8 mouse cellular contexts compared by ENCODE assay signal in the genomic region with DNA sequence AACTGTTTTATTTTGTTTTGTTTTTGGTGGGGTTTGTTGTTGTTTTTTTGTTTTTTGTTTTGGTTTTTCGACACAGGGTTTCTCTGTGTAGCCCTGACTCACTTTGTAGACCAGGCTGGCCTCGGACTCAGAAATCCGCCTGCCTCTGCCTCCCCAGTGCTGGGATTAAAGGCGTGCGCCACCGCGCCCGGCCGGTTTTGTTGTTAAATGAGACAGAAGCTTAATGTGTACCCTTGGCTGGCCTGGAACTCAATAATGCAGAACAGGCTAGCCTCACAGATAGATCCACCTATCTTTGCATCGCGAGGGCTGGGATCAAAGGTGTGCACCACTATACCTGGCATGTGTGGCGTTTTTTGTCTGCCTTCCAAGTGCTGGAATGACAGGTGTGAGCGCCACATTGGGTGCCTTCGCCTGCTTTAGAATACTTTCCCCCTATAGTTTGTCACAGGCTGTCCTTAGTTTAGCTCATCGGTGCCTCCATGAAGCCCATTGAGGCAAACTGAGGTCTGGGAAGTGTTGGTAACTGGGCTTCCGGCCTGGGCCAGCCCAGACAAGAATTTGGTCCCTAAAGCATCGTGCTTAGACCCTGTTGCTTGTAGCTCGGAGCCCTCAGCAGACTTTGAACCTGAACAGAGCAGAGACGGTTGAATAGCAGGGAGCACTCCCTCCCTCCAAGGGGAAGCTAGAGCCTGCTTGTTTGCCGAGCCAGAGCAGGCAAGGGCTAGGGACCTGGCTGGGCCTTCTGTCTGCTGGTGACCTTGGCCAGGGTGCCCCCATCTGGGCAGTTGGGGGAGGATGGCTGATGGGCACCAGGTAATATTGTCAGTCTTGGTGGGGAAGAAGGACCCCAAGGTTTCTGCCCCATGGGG. TPM values are rescaled to one million over a fixed set of nuclear protein-coding genes. Genes with fewer than 3 reads are reported as not detected.
DNase-seq lines count a peak whose midpoint lies in the region; ATAC-seq and TF ChIP-seq lines count a peak whose summit lies in the region.

No protein-coding gene starts in this region.

- H3K36me3 ChIP-seq in embryonic facial prominence, embryonic 14.5 days (ENCODE audit: control insufficient read depth, insufficient read depth, low read length): peaks cover 37% of the 10 kb centered on the region
- H3K36me3 ChIP-seq in kidney, adult 2 months (ENCODE audit: control insufficient read depth, insufficient read depth, low read length): no peaks in the 10 kb centered on the region; the same call in 1 of the 2 replicates
- peaks cover 32% of the 10 kb centered on the region for H3K36me3 ChIP-seq in midbrain, embryonic 14.5 days (ENCODE audit: control insufficient read depth, insufficient read depth, low read length)

- peak; percentile 21; the same call in 1 of the 2 replicates for TF ChIP-seq CTCF in layer of hippocampus, adult 2 months (conservative IDR thresholded peaks at IDR 0.05)
- TF ChIP-seq CTCF in kidney, adult 2 months (conservative IDR thresholded peaks at IDR 0.05; ENCODE audit: insufficient read depth, insufficient read length, low read depth, low read length): no peak

- DNase-seq in layer of hippocampus, adult 2 months (ENCODE audit: low spot score in 2 of 2): no peak
- no peak for DNase-seq in layer of hippocampus, postnatal 36 days
- no peak for DNase-seq in embryonic facial prominence, embryonic 14.5 days (ENCODE audit: low spot score)
- peak; percentile 75 for DNase-seq in kidney, adult 2 months
- no peak for DNase-seq in midbrain, embryonic 14.5 days
- DNase-seq in right cerebral cortex, postnatal 36 days (ENCODE audit: low spot score in 2 of 2): no peak
- no peak for DNase-seq in adipocyte (ENCODE audit: low spot score)

- TF ChIP-seq POLR2A in kidney, adult 2 months (IDR thresholded peaks at IDR 0.05; ENCODE audit: low read depth, low read length): no peak

- H3K4me1 ChIP-seq in embryonic facial prominence, embryonic 14.5 days (ENCODE audit: control insufficient read depth, insufficient read depth, low read length): peaks cover 16% of the 10 kb centered on the region
- peaks cover 14% of the 10 kb centered on the region; the same call in 1 of the 2 replicates for H3K4me1 ChIP-seq in kidney, adult 2 months (ENCODE audit: control insufficient read depth, insufficient read depth, low read length)
- peaks cover 24% of the 10 kb centered on the region for H3K4me1 ChIP-seq in midbrain, embryonic 14.5 days (ENCODE audit: control insufficient read depth, insufficient read depth, low read length)

- peak overlapping the region; percentile 77 for H3K4me2 ChIP-seq in embryonic facial prominence, embryonic 14.5 days (ENCODE audit: low read depth, low read length)
- H3K4me2 ChIP-seq in midbrain, embryonic 14.5 days (ENCODE audit: low read length): peak overlapping the region; percentile 70

- ATAC-seq in embryonic facial prominence, embryonic 14.5 days (ENCODE audit: low read depth): no peak
- no peak for ATAC-seq in midbrain, embryonic 14.5 days (ENCODE audit: low FRiP score, low TSS enrichment)
- no peak for ATAC-seq in monocyte, adult 5-6 weeks (replicated peaks; ENCODE audit: insufficient number of reproducible peaks, low FRiP score, low TSS enrichment, poor library complexity, severe bottlenecking)

- no peak overlapping the region for H3K27ac ChIP-seq in layer of hippocampus, adult 2 months
- no peak overlapping the region for H3K27ac ChIP-seq in embryonic facial prominence, embryonic 14.5 days (replicated peaks; ENCODE audit: low read depth, low read length)
- peak overlapping the region; percentile 8; the same call in 1 of the 2 replicates for H3K27ac ChIP-seq in kidney, adult 2 months (ENCODE audit: insufficient read depth, low read depth, low read length)
- H3K27ac ChIP-seq in midbrain, embryonic 14.5 days (replicated peaks; ENCODE audit: low read depth, low read length): no peak overlapping the region; the same call in 1 of the 2 replicates

- WGBS in embryonic facial prominence, embryonic 14.5 days: 36% methylated on average over 19 of the region's 20 CpGs
- 23% methylated on average over 20 of the region's 20 CpGs for WGBS in kidney, adult 2 months
- WGBS in midbrain, embryonic 14.5 days: 39% methylated on average over 20 of the region's 20 CpGs

- no peaks in the 10 kb centered on the region for H3K9me3 ChIP-seq in embryonic facial prominence, embryonic 14.5 days (ENCODE audit: control insufficient read depth, low read length)
- no peaks in the 10 kb centered on the region for H3K9me3 ChIP-seq in midbrain, embryonic 14.5 days (ENCODE audit: control insufficient read depth, low read length)

- peak overlapping the region; percentile 88 for H3K9ac ChIP-seq in embryonic facial prominence, embryonic 14.5 days (ENCODE audit: low read depth, low read length)
- peak overlapping the region; percentile 83 for H3K9ac ChIP-seq in midbrain, embryonic 14.5 days (replicated peaks; ENCODE audit: low read length)

- H3K27me3 ChIP-seq in embryonic facial prominence, embryonic 14.5 days (replicated peaks; ENCODE audit: control insufficient read depth, insufficient read depth, low read length): no peaks in the 10 kb centered on the region
- no peaks in the 10 kb centered on the region for H3K27me3 ChIP-seq in kidney, adult 2 months (replicated peaks; ENCODE audit: control insufficient read depth, insufficient read depth, low read length)
- H3K27me3 ChIP-seq in midbrain, embryonic 14.5 days (ENCODE audit: control insufficient read depth, insufficient read depth, low read length): no peaks in the 10 kb centered on the region

- peak overlapping the region; percentile 80 for H3K4me3 ChIP-seq in layer of hippocampus, adult 2 months
- H3K4me3 ChIP-seq in embryonic facial prominence, embryonic 14.5 days (ENCODE audit: low read depth, low read length): peak overlapping the region; percentile 90
- peak overlapping the region; percentile 91 for H3K4me3 ChIP-seq in kidney, adult 2 months (ENCODE audit: insufficient read depth, low read depth, low read length)
- peak overlapping the region; percentile 83 for H3K4me3 ChIP-seq in midbrain, embryonic 14.5 days (replicated peaks; ENCODE audit: low read depth, low read length)

RNA-seq across cellular contexts. Expression of a gene that starts 0.9 kb away (rescaled TPM):
- 1 to 10 TPM; 8.3 to 8.8 TPM for total RNA-seq in layer of hippocampus, adult 2 months (2021)
- total RNA-seq in layer of hippocampus, postnatal 36 days (2021): 10 to 100 TPM in 1 of 2 experiments, 1 to 10 TPM in 1; 8.8 to 11.1 TPM
- polyA plus RNA-seq in embryonic facial prominence, embryonic 14.5 days (2014; fragmentation: Nextera tagmentation; extraction: Ambion mirVana): 18.8 and 20.3 TPM in 2 replicates
- polyA plus RNA-seq in kidney, adult 2 months (2012; rRNA removed): 19.1 and 23.4 TPM in 2 replicates
- 36.8 and 40.1 TPM in 2 replicates for polyA plus RNA-seq in midbrain, embryonic 14.5 days (2014; fragmentation: Nextera tagmentation; extraction: Ambion mirVana)
- 1.6 to 2.0 TPM (median 1.6 TPM) in 3 replicates for total RNA-seq in monocyte, adult 5-6 weeks (2017)

RNA-seq across cellular contexts. Expression of a gene that starts 12.3 kb away (rescaled TPM):
- total RNA-seq in layer of hippocampus, adult 2 months (2021): 10 to 100 TPM; 19.9 to 21.6 TPM
- total RNA-seq in layer of hippocampus, postnatal 36 days (2021): 10 to 100 TPM; 21.6 to 22.1 TPM
- polyA plus RNA-seq in embryonic facial prominence, embryonic 14.5 days (2014; fragmentation: Nextera tagmentation; extraction: Ambion mirVana): 17.8 and 18.3 TPM in 2 replicates
- 19.7 and 20.8 TPM in 2 replicates for polyA plus RNA-seq in kidney, adult 2 months (2012; rRNA removed)
- 6.1 and 7.8 TPM in 2 replicates for polyA plus RNA-seq in midbrain, embryonic 14.5 days (2014; fragmentation: Nextera tagmentation; extraction: Ambion mirVana)
- 37.3 to 51.6 TPM (median 46.2 TPM) in 3 replicates for total RNA-seq in monocyte, adult 5-6 weeks (2017)
